Mouse (Mus musculus) layer of hippocampus, adult 2 months (tissue): ENCODE measurements around the gene Ifit3. TPM values are rescaled to one million over a fixed set of nuclear protein-coding genes. Genes with fewer than 3 reads are reported as not detected.
"Not testable (repeated sequence)": the region's sequence is repeated elsewhere in the genome, so short reads cannot be mapped to it uniquely, and the experiment has no call there.

Experiments
- DNase-seq, 2 experiments: peaks; one replicate each; pipeline ENCODE4 v3.0.0; 2022; ENCODE audit warnings: low spot score in 2 of 2
- H3K27ac ChIP-seq: fragments of 200-600 bp; 2 replicates; pipeline ENCODE4 v1.8.1; 2022
- H3K4me3 ChIP-seq: fragments of 200-600 bp; 2 replicates; pipeline ENCODE4 v1.8.1; 2022; ENCODE audit warnings: mild to moderate bottlenecking
- CTCF ChIP-seq: fragments of 200-600 bp; conservative IDR thresholded peaks from 2 replicates; pipeline ENCODE4 v1.8.1; 2022; ENCODE audit warnings: antibody characterized with exemption, mild to moderate bottlenecking, moderate library complexity
- total RNA-seq, 2 experiments: library from RNA; stranded (reverse); gene quantifications; 2 replicates each; pipeline ENCODE4 v1.2.3; 2021

The Ifit3 gene
- total RNA-seq, 2 experiments from 2014 or later = 1.9 to 4.0 TPM

GRCm38 (mm10) chr19:34568988-34569895 lies 14.1 kb upstream of the Ifit3 start:
- H3K27ac ChIP-seq = no peak overlapping the region
- no peak overlapping the region for H3K4me3 ChIP-seq
- DNase-seq = no peak
- no peak for TF ChIP-seq CTCF

- DNase-seq = no peak
- Histone ChIP-seq H3K27ac (no peak overlapping the region), H3K4me3 (no peak overlapping the region)
- TF ChIP-seq CTCF = no peak
These were observed 13.3 kb upstream of the Ifit3 start for GRCm38 (mm10) chr19:34569896-34570476.

GRCm38 (mm10) chr19:34571080-34571479 lies 12.3 kb upstream of the Ifit3 start:
- H3K4me3 ChIP-seq = no peak overlapping the region
- no peak for DNase-seq
- H3K27ac ChIP-seq = no peak overlapping the region
- no peak for TF ChIP-seq CTCF

DNA sequence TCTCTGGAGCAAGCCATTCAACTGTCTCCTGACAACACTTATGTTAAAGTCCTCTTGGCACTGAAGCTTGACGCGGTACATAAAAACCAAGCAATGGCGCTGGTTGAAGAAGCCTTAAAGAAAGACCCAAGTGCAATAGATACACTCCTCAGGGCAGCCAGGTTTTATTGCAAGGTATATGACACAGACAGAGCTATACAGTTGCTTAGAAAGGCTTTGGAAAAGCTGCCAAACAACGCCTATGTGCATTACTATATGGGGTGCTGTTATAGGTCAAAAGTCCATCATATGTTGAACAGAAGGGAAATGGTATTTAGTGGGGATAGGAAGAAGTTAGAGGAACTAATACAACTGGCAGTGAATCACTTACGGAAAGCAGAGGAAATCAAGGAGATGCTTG lies 9.7 kb upstream of the Ifit3 start:
- TF ChIP-seq CTCF = no peak
- Histone ChIP-seq H3K27ac (no peak overlapping the region), H3K4me3 (no peak overlapping the region)
- no peak for DNase-seq

GRCm38 (mm10) chr19:34577121-34577520 lies 6.2 kb upstream of the Ifit3 start:
- no peak for DNase-seq
- no peak for TF ChIP-seq CTCF
- Histone ChIP-seq H3K4me3 (no peak overlapping the region), H3K27ac (no peak overlapping the region)

DNA sequence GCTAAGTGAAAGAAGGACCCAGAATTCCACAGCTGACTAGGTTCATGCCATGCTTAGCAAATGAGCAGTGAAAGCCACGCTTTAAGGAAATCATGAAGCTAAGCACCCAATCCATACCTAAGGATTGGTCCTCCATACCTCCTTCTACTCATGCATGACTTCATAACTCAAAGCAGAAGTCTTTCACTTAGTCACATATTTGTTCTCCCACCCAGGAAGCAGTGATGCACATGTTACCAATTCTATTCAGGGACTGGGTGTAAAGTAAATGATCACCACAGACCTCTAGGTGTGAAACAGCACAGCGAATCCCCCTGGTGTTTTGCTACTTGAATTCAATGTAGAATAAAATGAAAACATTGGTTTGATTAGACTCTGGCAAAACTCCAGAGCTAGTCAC lies 635 bp upstream of the Ifit3 start:
- not testable (repeated sequence) for H3K27ac ChIP-seq, H3K4me3 ChIP-seq, DNase-seq

DNA sequence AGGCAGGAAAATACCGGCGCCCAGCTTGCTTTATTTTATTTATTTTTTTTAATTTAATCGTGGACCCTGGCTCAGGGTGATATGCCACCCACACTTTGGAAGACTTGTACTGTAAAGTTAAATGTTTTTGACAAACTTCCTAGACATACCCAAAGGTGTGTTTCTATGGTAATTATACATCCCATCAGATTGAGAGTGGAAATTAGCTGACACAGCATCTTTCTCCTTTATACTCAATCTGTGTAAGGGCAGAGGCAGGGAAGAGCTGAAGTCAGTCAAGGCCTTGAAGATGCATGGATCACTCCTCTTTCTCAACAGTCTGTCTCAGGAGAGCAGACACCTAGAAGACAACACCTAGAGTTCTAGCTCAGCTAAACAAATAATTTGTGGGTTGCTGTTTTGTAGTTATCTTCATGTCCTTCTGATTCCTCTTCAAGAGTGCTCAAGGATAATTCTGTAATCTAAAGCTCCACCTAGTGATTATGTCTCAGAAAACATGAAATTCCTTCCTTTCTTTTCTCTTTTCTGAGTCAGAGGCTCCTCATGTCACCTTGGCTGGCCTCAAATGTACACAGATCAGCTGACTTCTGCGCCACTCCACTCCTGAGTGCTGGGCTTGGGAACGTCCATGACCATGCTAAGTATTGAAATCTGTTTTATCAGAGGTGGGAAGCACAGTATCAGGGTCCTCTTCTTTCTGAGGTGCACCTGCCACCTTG lies 2.6 kb downstream of the Ifit3 start:
- H3K27ac ChIP-seq, DNase-seq, H3K4me3 ChIP-seq: not testable (repeated sequence)
- peak; percentile 51 for TF ChIP-seq CTCF

- not testable (repeated sequence) for H3K4me3 ChIP-seq, DNase-seq, H3K27ac ChIP-seq
These were observed 4.8 kb downstream of the Ifit3 start for GRCm38 (mm10) chr19:34587898-34588692.

DNA sequence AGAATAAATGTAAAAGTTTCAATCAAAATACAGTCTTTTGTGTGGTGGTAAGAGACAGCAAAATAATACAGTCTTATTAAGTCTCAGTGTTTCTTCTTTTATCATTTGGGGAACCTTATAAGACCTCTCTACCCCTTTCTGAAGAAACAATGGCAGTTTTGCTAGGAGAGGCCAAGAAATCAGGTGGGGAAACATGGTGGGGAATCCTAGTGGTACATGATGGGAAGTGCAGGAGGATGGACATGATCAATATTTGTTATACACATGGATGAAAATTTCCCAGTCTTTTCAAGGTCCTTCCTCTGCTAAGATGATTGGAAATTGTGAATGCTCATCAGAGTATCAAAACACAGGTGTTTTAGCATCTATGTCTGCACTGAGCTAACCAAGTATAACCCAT lies 5.6 kb downstream of the Ifit3 start:
- TF ChIP-seq CTCF = peak; percentile 66
- H3K27ac ChIP-seq = no peak overlapping the region
- DNase-seq = no peak
- no peak overlapping the region for H3K4me3 ChIP-seq

DNA sequence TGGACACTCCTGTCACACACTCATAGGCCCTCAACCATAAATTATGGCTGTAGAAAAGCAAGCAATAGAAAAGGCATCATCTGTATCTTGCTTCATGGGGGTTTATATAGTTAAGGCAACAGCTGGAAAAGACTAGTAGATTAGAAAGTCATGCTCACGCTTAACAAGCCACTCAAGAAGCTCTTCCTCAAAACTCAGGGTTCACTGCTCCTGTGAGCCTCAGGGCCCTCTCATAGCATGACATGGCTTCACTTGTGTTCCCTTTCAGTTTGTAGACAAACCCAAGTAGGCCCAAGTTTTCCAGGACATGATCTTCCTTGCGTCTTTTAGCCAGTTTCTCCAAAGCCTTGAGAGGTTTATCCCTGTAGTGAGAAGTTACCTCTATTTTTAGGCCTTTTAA lies 10.1 kb downstream of the Ifit3 start:
- no peak for TF ChIP-seq CTCF
- Histone ChIP-seq H3K4me3 (no peak overlapping the region), H3K27ac (no peak overlapping the region)
- no peak for DNase-seq

DNA sequence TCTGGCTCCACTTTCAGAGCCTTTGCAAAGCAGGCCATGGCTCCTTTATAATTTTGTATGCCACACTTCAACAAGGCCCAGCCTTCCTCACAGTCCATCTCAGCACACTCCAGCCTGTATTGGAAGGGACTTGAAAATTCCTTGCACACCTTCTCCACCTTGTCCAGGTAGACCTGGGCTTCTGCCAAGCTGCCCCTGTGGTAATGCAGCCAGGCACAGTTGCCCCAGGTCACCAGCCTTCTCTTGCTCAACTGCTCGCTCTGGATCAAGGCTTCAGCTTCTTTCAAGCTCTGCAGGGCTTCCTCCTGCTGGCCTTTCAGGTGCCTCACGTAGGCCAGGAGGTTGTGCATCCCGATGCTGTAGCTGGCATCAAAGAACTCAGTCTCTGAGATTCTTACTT lies 11.2 kb downstream of the Ifit3 start:
- not testable (repeated sequence) for H3K4me3 ChIP-seq, H3K27ac ChIP-seq, DNase-seq

DNA sequence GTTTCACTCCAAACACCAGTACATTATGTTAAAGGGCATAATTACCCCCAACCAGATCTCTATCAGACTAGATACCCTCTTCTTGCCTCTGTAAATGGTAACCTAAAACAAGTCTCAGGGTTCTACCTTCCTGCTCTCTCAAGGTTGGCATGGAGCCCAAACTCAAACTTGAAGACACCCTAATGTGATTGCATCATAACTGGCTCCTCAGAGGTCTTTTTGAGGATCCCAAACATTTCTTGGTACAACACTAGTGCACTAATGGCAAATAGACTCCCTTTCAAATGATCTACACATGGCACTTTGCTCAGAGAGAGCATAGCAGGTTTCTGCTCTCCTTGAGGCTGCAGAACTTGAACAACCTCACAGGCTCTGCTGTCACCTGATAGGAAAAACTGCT lies 13.5 kb downstream of the Ifit3 start:
- TF ChIP-seq CTCF = no peak
- Histone ChIP-seq H3K4me3 (no peak overlapping the region), H3K27ac (no peak overlapping the region)
- no peak for DNase-seq

DNA sequence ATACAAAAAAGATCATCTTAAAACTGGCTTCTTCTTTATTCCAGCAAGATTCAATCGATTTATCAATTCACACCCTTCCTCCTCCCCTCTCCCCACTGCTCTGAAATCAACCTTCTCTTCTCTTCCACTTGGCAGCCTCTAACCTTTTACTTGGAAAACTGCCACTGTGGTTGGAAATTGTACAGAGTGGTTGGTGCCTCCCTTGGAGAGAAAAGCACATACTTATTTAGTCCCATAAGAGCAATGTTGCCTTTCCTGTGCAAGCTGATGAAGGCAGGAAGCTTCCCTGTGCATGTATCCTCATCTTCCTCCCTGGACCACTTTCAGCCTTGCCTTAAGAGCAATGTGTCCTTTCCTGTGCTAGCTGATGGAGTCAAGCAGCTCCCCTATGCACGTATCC lies 15.0 kb downstream of the Ifit3 start:
- Histone ChIP-seq H3K4me3 (no peak overlapping the region), H3K27ac (no peak overlapping the region)
- peak; percentile 60 to 73 for DNase-seq
- no peak for TF ChIP-seq CTCF

DNA sequence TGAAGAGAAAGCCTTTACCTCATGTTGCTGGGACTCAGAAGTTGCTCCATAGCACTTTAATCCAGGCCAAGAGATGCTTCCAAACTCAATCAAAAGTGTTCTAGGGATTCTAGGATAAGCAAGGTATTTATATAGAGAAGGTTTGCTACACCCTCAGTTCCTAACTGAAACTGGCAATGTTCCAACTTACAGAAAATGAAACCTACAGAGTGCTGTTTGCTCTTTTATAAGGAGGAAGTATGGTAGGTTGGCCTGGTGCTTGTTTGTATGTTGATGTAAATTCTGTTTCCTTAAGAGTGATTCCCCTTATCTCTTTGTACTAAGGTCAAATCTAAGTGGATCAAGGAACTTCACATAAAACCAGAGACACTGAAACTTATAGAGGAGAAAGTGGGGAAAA lies 15.9 kb downstream of the Ifit3 start:
- DNase-seq, H3K4me3 ChIP-seq, H3K27ac ChIP-seq: not testable (repeated sequence)

DNA sequence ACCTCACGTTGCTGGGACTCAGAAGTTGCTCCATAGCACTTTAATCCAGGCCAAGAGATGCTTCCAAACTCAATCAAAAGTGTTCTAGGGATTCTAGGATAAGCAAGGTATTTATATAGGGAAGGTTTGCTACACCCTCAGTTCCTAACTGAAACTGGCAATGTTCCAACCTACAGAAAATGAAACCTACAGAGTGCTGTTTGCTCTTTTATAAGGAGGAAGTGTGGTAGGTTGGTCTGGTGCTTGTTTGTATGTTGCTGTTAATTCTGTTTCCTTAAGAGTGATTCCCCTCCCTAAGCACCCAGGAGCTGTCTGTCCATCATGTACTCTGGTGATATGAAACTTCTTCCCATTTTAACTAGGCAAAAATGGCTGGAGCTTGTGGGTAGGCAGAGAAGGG lies 18.6 kb downstream of the Ifit3 start, which contains the start of gene Ifit1bl1:
Gene Ifit1bl1 (minus strand): TSS at position 69 of the 400 bp plus-strand sequence.
- DNase-seq, H3K27ac ChIP-seq, H3K4me3 ChIP-seq: not testable (repeated sequence)
